Mouse (Mus musculus) liver, embryonic 14.5 days (tissue): ENCODE measurements around the gene Plpp4.

Source experiments
- CTCF ChIP-seq: IDR thresholded peaks from 2 replicates; pipeline ENCODE4 v1.5.1; 2016; ENCODE audit warnings: antibody characterized with exemption, low read depth, control low read depth
- EP300 ChIP-seq: IDR thresholded peaks from 2 replicates; pipeline ENCODE4 v1.6.1; 2016; ENCODE audit warnings: antibody characterized with exemption, low read depth

DNA sequence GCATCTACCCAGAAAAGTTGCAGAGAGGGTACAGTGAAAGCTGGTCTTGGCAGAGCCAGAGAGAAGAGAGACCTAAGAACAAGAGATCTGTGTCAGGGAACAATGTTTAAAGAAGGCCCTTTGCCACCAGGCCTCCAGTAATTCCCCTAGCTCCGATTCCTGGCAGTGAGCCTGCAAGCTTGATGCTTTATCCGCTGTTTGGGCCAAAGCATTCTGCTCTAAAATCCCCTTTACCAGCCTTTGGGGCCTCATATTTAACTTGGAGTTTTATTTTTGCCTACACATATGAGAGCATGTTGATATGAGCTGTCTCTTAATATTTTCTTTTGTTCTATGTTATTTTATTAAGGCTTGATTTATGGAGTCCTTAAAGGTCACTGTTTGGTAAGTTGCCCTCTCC, 57.1 kb downstream of the Plpp4 start:
- no peak for TF ChIP-seq CTCF
- TF ChIP-seq EP300: no peak
